Mouse (Mus musculus): ENCODE data around the gene Dab1.

The Dab1 gene

GRCm38 (mm10) chr4:103802439-103802838, 183.3 kb downstream of the Dab1 start:
- DNase-seq (ENCODE audit: extremely low spot score, low spot score), result no peak

GRCm38 (mm10) chr4:103804461-103804860, 185.3 kb downstream of the Dab1 start:
- DNase-seq (ENCODE audit: extremely low spot score, low spot score), result no peak

GRCm38 (mm10) chr4:103822669-103823068, 203.5 kb downstream of the Dab1 start:
- no peak for DNase-seq (ENCODE audit: extremely low spot score, low spot score)

DNA sequence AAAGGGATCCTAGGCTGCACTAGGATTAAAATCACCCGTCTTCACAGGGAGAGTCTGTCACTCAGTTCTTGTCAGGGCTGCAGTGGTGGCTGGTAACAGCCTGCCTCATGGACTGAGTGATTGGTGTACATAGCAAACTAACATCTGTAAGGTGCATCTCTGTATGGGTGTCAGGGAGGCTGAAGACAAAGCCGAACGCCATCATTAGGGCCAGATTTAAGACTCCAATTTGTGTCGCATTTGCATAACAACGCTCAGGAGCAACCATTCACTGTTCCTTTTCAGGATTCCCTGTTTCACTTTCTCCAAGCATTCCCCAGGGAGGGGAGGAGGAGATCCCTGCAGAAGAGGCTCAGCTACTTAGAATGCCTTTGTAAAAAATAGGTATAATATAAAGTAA, 219.2 kb downstream of the Dab1 start:
- no peak for DNase-seq (ENCODE audit: extremely low spot score, low spot score)

GRCm38 (mm10) chr4:103839541-103839940, 220.4 kb downstream of the Dab1 start:
- no peak for DNase-seq (ENCODE audit: extremely low spot score, low spot score)

GRCm38 (mm10) chr4:103841126-103841525, 222.0 kb downstream of the Dab1 start:
- DNase-seq (ENCODE audit: extremely low spot score, low spot score), result no peak

DNA sequence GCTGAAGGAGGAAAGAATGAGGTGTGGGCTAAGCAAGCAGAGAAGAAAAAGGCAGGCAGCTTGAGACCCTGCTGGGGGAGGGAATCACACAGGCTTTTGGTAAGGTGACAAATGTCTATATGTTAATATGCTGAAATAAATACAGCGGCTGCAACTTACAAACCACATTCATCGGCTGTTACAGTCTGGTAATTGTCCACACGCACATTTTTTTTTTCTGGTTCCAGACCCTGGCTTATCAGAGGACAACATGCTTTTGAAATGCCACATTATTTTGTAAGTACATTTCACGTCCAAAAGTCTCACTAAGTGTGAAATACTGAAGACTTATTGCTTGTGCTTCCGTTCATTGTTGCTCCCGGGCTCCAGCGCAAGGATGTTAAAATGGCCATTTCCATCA, 225.5 kb downstream of the Dab1 start:
- DNase-seq (ENCODE audit: extremely low spot score, low spot score), result no peak

DNA sequence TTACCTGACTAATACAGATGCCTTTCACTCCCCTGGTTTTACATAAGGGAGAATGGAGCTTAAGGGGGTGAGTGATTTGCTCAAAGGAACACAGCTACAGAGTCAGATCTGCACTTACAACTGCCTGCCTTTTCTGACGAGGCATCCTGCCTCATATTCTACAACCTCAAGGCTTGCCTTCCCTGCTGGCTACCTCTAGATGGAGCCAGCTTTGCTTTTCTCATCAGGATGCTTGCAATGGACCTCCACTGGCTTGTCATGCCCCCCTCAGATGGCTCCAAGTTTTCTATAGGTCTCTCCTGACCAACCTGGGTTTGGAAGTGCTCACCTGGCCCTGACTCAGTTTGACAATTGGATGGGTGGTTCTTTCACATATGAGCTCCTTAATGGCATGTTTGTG, 238.0 kb downstream of the Dab1 start:
- no peak for DNase-seq (ENCODE audit: extremely low spot score, low spot score)

DNA sequence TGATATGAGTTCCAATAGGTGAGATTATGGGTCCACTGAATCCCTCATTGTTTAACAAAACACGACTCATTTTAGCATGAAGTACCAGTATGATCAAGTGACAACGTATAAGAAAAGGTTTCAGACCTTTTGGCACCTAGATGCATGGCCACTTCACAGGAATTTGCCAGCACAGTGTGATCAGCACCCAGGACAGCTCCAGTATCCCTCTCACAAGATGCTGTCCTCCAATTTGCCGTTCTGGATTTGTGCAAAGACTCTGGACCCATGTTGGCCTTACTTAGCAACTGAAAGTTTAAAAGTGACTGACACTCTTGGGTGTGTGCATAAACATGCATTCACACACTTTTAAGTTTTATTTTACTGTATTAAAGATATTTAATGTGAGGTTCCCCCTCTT, 256.4 kb downstream of the Dab1 start:
- DNase-seq (ENCODE audit: extremely low spot score, low spot score), result peak; percentile 45

- no peak for DNase-seq (ENCODE audit: extremely low spot score, low spot score)
These were observed 259.7 kb downstream of the Dab1 start for GRCm38 (mm10) chr4:103878841-103879240.

DNA sequence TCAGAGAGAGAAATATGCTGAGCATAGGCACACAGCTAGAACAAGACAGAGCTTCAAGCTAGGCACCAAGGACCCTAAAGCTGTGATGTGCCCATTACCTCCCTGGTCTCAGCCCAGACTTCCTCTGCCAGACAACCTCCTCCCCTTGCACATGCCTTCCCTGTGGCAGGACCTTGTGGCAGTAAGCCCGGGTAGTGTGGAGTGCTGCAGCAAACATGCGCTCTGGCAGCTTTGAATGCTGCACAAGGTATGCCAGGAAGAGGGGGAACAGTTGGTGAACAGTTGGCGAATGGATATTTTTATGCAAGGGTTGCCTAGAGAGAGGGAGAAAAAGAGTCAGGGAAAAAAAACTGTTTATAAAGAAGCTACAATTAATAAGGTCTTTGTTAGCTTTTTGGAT, 262.5 kb downstream of the Dab1 start:
- no peak for DNase-seq (ENCODE audit: extremely low spot score, low spot score)

DNA sequence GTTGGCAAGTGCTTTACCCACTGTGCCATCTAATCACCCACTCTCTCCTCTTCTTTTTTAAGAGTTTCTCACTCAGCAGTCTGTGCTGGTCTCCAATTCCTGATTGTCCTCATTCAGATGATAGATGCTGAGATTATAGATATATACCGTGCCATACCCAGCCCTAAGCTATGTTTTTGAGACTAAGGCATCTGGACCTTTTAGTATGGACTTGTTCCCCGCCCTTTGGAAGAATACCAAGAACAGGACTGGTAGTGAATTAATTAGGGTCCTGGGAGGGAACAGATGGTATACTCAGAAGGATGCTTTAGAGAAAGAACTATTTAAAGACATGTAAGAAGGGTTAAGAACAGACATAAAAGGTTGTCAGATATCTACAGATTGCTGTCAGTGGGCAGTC, 268.9 kb downstream of the Dab1 start:
- no peak for DNase-seq (ENCODE audit: extremely low spot score, low spot score)

- no peak for DNase-seq (ENCODE audit: extremely low spot score, low spot score)
These were observed 270.0 kb downstream of the Dab1 start for GRCm38 (mm10) chr4:103889110-103889509.

- no peak for DNase-seq (ENCODE audit: extremely low spot score, low spot score)
These were observed 277.6 kb downstream of the Dab1 start for GRCm38 (mm10) chr4:103896806-103897205.

- no peak for DNase-seq (ENCODE audit: extremely low spot score, low spot score)
These were observed 278.5 kb downstream of the Dab1 start for GRCm38 (mm10) chr4:103897702-103898101.

DNA sequence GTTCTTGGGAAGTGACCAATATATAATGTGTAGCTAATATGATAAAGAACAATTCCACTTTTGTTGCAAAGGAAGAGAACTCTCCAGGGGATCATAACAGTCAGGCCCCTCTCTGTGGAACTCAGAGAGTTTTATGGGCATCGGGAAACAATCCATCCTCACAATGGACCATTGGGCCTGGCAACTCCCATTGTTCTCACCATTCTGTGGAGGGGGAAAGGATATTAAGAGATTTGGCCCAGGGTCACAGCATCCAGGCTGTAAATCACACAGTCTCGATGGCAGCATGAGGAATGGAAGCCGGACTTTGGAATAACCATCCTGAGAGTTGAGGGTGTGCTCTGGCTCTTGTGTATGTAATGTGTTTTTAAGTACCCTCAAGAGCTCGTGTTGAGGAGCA, 292.3 kb downstream of the Dab1 start:
- DNase-seq (ENCODE audit: extremely low spot score, low spot score), result peak; percentile 21

DNA sequence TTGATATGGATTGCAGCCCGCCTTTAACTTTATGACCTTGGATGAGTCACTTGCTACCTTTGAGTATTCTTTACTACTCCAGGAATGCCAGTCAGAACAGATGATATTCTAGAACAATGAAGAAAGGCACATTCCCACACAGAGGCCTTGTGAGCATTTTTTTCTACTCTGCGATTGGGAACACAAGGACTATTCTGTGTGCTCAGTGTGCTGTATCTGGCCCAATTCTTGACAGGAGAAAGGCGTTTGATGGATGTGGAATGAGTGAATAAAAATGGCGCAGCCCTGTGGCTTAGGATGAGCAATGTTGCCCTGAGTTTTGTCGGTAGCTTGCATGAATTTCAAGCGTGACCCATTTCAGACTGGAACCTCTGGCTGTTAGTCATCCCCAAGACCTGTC, 292.9 kb downstream of the Dab1 start:
- DNase-seq (ENCODE audit: extremely low spot score, low spot score), result no peak

- no peak for DNase-seq (ENCODE audit: extremely low spot score, low spot score)
These were observed 303.3 kb downstream of the Dab1 start for GRCm38 (mm10) chr4:103922431-103922931.

GRCm38 (mm10) chr4:103926682-103927081, 307.5 kb downstream of the Dab1 start:
- DNase-seq (ENCODE audit: extremely low spot score, low spot score), result no peak

DNA sequence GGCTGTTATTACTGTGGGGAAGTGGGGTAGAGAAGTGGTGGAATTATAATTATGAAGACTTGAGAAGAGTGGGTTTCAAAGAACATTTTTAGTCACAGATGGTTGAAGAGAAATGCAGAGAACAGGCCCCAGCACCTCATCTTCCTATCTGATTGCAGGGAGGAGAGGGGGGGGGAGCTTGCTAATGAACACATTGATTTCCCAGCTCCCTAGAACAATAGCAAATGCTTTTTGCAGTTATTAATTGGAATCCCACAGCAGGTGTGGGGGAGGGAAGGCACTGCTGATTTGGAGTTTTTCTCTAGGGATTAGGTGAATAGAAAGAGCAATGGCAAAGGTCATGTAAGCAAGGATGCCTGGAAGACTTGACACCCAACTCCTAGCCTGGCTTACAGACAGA, 310.5 kb downstream of the Dab1 start:
- no peak for DNase-seq (ENCODE audit: extremely low spot score, low spot score)

- no peak for DNase-seq (ENCODE audit: extremely low spot score, low spot score)
These were observed 315.2 kb downstream of the Dab1 start for GRCm38 (mm10) chr4:103934364-103934763.

- no peak for DNase-seq (ENCODE audit: extremely low spot score, low spot score)
These were observed 329.1 kb downstream of the Dab1 start for GRCm38 (mm10) chr4:103948255-103948654.

GRCm38 (mm10) chr4:103953652-103954220, 334.6 kb downstream of the Dab1 start:
- DNase-seq (ENCODE audit: extremely low spot score, low spot score), result no peak
